Mouse (Mus musculus): ENCODE measurements around the gene Ctrl. TPM values are rescaled to one million over a fixed set of nuclear protein-coding genes. Genes with fewer than 3 reads are reported as not detected.

The Ctrl gene
- polyA plus RNA-seq, 1 experiment from 2014 or later, result 2.7 TPM

GRCm38 (mm10) chr8:105892432-105892831 is 41.2 kb downstream of the Ctrl start:
- Histone ChIP-seq H3K4me3 (no peak overlapping the region), H3K4me2 (replicated peaks) (no peak overlapping the region), H3K36me3 (peaks cover 67% of the 10 kb centered on the region), H3K9me3 (replicated peaks) (no peaks in the 10 kb centered on the region), H3K9ac (no peak overlapping the region), H3K27me3 (no peaks in the 10 kb centered on the region), H3K27ac (no peak overlapping the region), H3K4me1 (peaks cover 9% of the 10 kb centered on the region)
- WGBS, result 88% methylated on average over 6 of the region's 6 CpGs
- no peak for ATAC-seq (ENCODE audit: low FRiP score)

- Histone ChIP-seq H3K27ac (no peak overlapping the region), H3K4me2 (replicated peaks) (no peak overlapping the region), H3K4me3 (no peak overlapping the region), H3K9me3 (replicated peaks) (no peaks in the 10 kb centered on the region), H3K36me3 (peaks cover 82% of the 10 kb centered on the region), H3K4me1 (peaks cover 9% of the 10 kb centered on the region), H3K27me3 (no peaks in the 10 kb centered on the region), H3K9ac (no peak overlapping the region)
- 92% methylated on average over 6 of the region's 6 CpGs for WGBS
- no peak for ATAC-seq (ENCODE audit: low FRiP score)
These were observed 42.8 kb downstream of the Ctrl start for GRCm38 (mm10) chr8:105890870-105891269.

GRCm38 (mm10) chr8:105889756-105890465 is 43.8 kb downstream of the Ctrl start:
- Histone ChIP-seq H3K4me1 (peaks cover 9% of the 10 kb centered on the region), H3K9me3 (replicated peaks) (no peaks in the 10 kb centered on the region), H3K36me3 (peaks cover 92% of the 10 kb centered on the region), H3K27ac (no peak overlapping the region), H3K27me3 (no peaks in the 10 kb centered on the region), H3K4me3 (no peak overlapping the region), H3K4me2 (replicated peaks) (no peak overlapping the region), H3K9ac (no peak overlapping the region)
- WGBS, result 94% methylated on average over 12 of the region's 12 CpGs
- ATAC-seq (ENCODE audit: low FRiP score), result no peak

Small RNA genes lying within 50 kb of the gene (microRNA-seq; reads per million reads assigned to microRNA genes)
- not detected for gene Mir7074

Other genes starting within 250 kb of the Ctrl start
- 9.7 and 11.8 TPM in 2 replicates for gene Carmil2, start 247.6 kb downstream of the Ctrl start, polyA plus RNA-seq (2016; fragmentation: Nextera tagmentation; extraction: Ambion mirVana)
- gene Acd, start 232.8 kb downstream of the Ctrl start, polyA plus RNA-seq (2016; fragmentation: Nextera tagmentation; extraction: Ambion mirVana), result 79.1 and 88.0 TPM in 2 replicates
- 29.5 and 29.7 TPM in 2 replicates for gene Pard6a, start 232.7 kb downstream of the Ctrl start, polyA plus RNA-seq (2016; fragmentation: Nextera tagmentation; extraction: Ambion mirVana)
- gene 4933405L10Rik, start 226.2 kb downstream of the Ctrl start, polyA plus RNA-seq (2016; fragmentation: Nextera tagmentation; extraction: Ambion mirVana), result 0.39 TPM in 1 of 2 replicates, not detected in the other
- gene Enkd1, start 225.7 kb downstream of the Ctrl start, polyA plus RNA-seq (2016; fragmentation: Nextera tagmentation; extraction: Ambion mirVana), result 22.4 and 23.6 TPM in 2 replicates
- 63.8 and 68.1 TPM in 2 replicates for gene Gfod2, start 175.2 kb downstream of the Ctrl start, polyA plus RNA-seq (2016; fragmentation: Nextera tagmentation; extraction: Ambion mirVana)
- 12.8 and 14.6 TPM in 2 replicates for gene Ranbp10, start 106.5 kb downstream of the Ctrl start, polyA plus RNA-seq (2016; fragmentation: Nextera tagmentation; extraction: Ambion mirVana)
- 0.84 and 1.5 TPM in 2 replicates for gene Tsnaxip1, start 106.1 kb downstream of the Ctrl start, polyA plus RNA-seq (2016; fragmentation: Nextera tagmentation; extraction: Ambion mirVana)
- 63.8 and 64.5 TPM in 2 replicates for gene Cenpt, start 80.6 kb downstream of the Ctrl start, polyA plus RNA-seq (2016; fragmentation: Nextera tagmentation; extraction: Ambion mirVana)
- 74.3 and 77.8 TPM in 2 replicates for gene Thap11, start 78.7 kb downstream of the Ctrl start, polyA plus RNA-seq (2016; fragmentation: Nextera tagmentation; extraction: Ambion mirVana)
- gene Nutf2, start 73.3 kb downstream of the Ctrl start, polyA plus RNA-seq (2016; fragmentation: Nextera tagmentation; extraction: Ambion mirVana), result 241 and 248 TPM in 2 replicates
- 69.3 and 72.1 TPM in 2 replicates for gene Edc4, start 53.0 kb downstream of the Ctrl start, polyA plus RNA-seq (2016; fragmentation: Nextera tagmentation; extraction: Ambion mirVana)
- 0.56 and 0.63 TPM in 2 replicates for gene Nrn1l, start 40.3 kb downstream of the Ctrl start, polyA plus RNA-seq (2016; fragmentation: Nextera tagmentation; extraction: Ambion mirVana)
- 22.4 and 28.7 TPM in 2 replicates for gene Pskh1, start 33.4 kb downstream of the Ctrl start, polyA plus RNA-seq (2016; fragmentation: Nextera tagmentation; extraction: Ambion mirVana)
- 27.3 and 30.2 TPM in 2 replicates for gene Psmb10, start 4.6 kb upstream of the Ctrl start, polyA plus RNA-seq (2016; fragmentation: Nextera tagmentation; extraction: Ambion mirVana)
- gene Lcat, start 9.5 kb upstream of the Ctrl start, polyA plus RNA-seq (2016; fragmentation: Nextera tagmentation; extraction: Ambion mirVana), result 0.57 and 0.79 TPM in 2 replicates
- 19.5 TPM in 2 replicates for gene Slc12a4, start 32.2 kb upstream of the Ctrl start, polyA plus RNA-seq (2016; fragmentation: Nextera tagmentation; extraction: Ambion mirVana)
- not detected in 2 replicates for gene Dpep3, start 45.6 kb upstream of the Ctrl start, polyA plus RNA-seq (2016; fragmentation: Nextera tagmentation; extraction: Ambion mirVana)
- 16.3 and 20.7 TPM in 2 replicates for gene Dus2, start 57.5 kb upstream of the Ctrl start, polyA plus RNA-seq (2016; fragmentation: Nextera tagmentation; extraction: Ambion mirVana)
- gene Dpep2nb, start 72.1 kb upstream of the Ctrl start, polyA plus RNA-seq (2016; fragmentation: Nextera tagmentation; extraction: Ambion mirVana), result not detected in 2 replicates
- gene Ddx28, start 78.0 kb upstream of the Ctrl start, polyA plus RNA-seq (2016; fragmentation: Nextera tagmentation; extraction: Ambion mirVana), result 18.4 and 19.9 TPM in 2 replicates
- gene Nfatc3, start 125.0 kb upstream of the Ctrl start, polyA plus RNA-seq (2016; fragmentation: Nextera tagmentation; extraction: Ambion mirVana), result 5.7 and 6.7 TPM in 2 replicates
- gene Esrp2, start 203.1 kb upstream of the Ctrl start, polyA plus RNA-seq (2016; fragmentation: Nextera tagmentation; extraction: Ambion mirVana), result 2.6 and 2.9 TPM in 2 replicates
- 18.2 and 20.1 TPM in 2 replicates for gene Pla2g15, start 216.5 kb upstream of the Ctrl start, polyA plus RNA-seq (2016; fragmentation: Nextera tagmentation; extraction: Ambion mirVana)
- 55.8 and 60.8 TPM in 2 replicates for gene Slc7a6, start 235.0 kb upstream of the Ctrl start, polyA plus RNA-seq (2016; fragmentation: Nextera tagmentation; extraction: Ambion mirVana)